Mouse (Mus musculus): ENCODE measurements around the gene Sf1.

Gene Sf1

DNA sequence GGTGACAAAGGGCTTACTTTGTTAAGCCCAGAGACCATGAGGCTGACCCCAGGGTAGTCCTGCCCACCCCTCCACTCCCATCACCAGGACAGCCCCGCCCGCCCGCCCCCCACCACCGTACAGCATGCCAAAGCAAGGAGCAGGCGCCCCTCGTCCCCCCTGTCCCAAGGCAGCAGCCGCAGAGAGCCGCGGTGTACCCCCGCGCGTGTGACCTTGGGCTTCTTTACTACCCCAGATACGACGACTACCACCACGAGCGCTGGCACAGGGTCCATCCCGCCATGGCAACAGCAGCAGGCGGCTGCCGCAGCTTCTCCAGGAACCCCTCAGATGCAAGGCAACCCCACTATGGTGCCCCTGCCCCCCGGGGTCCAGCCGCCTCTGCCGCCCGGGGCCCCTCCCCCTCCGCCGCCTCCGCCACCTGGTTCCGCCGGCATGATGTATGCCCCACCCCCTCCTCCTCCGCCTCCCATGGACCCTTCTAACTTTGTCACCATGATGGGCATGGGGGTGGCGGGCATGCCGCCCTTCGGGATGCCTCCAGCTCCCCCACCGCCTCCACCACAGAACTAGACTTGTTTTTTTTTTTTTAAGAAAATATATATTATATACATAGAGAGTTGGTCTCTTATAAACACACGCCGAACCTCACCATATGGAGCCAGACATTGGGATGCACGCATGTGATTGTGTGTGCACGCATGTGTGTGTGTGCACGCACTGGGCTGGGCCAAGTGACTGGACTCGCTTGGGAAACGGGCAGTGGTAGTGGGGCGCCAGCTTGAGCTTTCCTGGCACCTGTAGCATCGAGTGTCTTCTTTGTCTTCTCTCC is 12.1 kb downstream of the Sf1 start:
- DNase-seq, result no peak

DNA sequence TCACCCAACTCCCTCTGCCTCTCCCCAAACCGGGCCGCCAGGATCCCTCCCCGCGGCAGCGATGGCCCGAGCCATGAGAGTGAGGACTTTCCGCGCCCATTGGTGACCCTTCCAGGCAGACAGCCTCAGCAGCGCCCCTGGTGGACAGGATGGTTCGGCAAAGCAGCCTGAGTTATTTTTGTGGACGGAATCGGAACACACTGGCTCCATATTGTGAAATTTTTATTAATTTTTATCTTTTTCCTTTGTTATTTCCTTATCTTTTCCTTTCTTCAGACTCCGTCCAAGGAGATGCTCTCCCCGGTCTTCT is 12.7 kb downstream of the Sf1 start:
- peak in 1 of 2 experiments; percentile 32 for DNase-seq

DNA sequence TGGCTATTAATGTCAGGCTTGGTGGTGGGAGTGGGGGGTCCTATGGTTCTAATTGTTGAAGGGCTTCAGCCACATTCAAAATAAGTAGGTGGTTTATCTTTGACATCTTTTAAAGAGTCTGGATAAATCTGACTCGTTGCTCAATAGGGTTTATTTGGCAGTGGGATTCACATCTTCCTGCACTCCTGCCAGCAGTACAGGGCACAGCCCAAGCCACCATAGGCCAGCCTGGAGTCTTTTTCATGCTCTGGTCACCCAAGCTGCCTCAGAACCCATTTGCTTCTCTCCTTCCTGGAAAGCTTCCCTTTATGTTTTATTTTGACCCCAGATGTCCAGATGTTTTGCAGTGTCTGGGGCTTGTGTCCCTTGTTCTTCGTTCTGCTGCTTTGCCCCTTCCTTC is 13.2 kb downstream of the Sf1 start:
- no peak for DNase-seq

DNA sequence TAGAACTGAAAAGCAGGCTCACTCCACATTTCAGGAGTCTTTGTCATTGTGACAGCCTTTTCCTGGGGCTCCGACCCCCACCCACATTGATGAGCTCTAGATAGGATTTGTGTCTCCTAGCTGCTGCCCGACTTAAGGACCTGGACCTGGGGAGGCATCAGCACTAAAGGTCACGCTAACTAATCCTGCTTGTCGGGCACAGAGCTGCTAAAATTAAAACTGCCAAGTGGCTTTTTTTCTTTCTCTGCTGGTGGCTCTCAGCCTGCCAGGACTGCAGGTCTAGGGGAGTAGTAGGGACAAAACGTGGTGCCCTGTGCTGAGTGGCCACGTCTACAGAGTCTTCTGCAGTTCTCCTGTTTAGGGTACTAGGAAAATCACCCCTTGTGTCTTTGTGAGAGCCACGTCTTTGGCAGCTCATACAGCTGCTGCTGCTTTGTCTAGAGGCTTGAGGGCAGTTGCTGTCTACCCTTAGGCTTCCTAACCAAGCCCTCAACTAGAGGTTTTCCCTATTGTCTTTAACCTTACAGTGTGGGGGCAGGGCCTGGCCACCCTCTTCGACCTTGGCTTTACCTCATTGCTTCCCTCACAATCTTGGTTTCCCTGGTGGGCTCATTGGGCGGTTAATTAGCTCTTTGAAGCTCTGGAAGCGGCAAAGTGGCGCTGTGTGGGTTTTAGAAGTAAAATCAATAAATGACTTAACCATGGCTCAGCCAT is 14.0 kb downstream of the Sf1 start:
- no peak for DNase-seq

DNA sequence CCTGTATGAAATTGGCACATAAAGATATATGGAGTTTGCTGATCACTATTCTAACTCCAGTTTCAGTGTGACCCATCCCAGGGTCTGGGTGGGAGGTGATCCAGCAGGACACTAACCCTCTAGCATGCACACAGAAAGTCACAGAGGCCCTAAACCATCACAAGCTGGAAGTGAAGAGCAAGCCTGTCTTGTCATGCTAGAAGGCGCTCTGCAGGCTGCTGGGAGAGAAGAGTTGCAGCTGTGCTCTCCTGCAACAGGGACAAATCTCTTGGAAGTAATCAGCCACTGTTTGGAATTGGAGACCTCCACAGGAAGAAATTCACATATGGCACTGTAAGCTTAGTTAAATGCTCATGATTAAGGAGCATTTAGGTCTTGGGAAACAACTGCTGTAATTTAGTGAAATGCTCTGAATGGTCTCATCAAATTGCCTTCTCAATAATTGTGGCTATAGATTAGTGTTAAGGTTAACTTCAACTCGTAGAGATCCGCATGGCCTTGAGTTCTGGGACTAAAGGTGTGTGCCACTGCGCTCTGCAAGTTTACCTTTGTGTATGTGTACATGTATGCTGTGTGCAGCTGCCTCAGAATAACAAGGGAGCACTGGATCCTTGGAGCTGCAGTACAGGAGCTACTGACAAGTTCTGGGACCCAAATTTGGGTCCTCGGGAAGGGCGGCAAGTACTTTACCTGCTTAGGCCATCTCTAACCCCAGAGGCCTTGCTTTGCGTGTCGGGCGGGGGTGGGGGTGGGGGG is 17.1 kb downstream of the Sf1 start:
- no peak for DNase-seq

DNA sequence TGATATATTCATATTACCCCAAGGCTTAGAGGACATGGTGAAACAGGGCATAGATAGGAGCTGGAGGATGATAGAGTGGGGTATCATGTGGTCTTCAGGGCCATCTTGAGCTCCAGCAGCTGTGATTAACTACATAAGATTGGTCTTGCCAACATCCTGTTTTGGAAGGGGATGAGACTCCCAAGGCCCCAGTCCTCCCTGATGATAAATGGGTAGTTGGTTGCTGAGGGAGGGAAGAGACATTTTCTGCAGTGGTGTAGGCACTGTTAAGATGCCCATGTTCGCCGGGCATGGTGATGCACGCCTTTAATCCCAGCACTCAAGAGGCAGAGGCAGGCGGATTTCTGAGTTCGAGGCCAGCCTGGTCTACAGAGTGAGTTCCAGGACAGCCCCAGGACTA is 17.7 kb downstream of the Sf1 start:
- DNase-seq, result no peak

DNA sequence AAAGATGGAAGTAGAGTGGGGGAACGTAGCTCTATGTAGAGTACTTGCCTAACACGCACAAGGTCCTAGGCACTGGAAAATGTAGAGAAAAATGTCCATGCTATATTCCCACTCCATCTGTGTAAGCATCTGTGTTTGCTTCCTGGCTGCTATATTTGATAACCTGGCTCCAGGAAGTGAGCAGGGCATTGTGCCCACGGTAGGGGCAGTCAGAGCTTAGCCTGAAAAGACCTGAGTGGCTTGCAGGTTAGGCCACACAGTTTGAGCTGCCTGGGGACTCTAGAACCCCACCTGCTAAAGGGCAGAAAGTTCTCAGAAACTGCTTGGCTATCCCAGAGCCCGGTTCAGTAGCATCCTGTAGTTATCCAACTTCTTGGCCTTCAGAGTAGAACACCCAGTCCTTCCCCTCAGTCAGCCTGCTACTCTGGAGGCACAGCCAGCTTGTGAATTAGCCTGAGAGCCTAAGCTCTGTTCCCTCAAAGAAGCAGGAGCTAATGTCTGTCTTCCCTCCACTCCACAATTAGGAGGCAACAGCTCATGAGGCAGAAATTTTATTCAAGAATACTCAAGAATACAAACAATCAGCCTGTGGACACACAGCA is 18.9 kb downstream of the Sf1 start:
- DNase-seq, result no peak

DNA sequence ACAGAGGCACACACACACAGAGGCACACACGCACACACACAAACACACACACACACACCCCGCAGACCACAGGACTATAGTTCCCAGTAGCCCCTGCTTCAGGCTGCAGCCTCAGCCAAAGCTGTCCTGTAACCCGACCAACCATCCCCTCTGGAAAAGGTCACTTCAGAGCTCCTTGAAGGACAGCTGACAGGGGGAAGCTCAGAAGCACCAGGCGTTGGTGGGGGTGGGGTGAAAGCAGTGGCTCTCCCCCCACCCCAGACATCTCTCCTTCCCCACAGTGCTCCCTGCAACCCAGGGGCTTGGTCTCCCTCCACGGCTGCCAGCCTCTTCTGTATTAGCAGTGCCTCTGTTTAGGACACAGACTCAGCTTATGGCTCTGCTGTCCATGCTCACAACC is 20.0 kb downstream of the Sf1 start:
- no peak for DNase-seq

DNA sequence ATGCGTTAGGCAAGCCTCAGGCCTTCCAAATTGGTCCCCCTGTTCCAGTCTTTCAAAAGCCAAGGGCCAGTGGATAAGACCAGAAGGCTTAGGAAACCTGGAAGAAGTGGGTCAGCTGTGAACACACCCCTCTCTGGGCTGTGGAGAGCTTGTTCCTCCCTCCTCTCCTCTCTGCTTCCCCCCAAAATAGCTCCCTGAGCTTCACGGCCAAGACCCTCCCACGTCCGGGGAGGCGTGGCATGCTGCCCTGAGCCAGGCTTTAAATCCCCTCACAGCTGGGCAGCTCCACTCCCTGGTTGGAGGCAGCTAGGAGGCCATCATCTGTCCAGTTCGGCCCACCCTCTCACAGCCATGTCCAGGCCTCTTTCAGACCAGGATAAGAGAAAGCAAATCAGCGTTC is 20.6 kb downstream of the Sf1 start, which contains the start of gene Pygm:
TSS of gene Pygm (plus strand) at position 272 of the 400 bp plus-strand sequence.
- no peak for DNase-seq

DNA sequence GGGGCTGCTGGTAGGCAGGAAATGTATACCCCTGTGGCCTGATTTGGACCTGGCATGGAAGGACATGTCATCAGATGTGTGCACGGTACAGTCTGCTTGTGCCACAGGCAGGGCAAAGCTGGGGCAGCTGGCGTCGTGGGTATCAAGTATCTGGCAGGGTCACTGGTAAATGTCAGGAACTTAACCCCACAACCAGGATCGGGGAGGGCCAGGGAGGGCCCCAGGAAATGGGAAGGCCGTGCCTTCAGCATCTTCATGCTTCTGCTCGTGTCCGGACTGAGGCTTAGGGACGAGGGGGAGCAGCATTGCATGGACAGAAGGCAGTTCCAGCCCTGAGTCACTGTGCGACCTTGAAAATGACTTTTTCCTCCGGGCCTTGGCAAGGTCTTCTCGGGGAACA is 21.5 kb downstream of the Sf1 start:
- DNase-seq, result no peak

DNA sequence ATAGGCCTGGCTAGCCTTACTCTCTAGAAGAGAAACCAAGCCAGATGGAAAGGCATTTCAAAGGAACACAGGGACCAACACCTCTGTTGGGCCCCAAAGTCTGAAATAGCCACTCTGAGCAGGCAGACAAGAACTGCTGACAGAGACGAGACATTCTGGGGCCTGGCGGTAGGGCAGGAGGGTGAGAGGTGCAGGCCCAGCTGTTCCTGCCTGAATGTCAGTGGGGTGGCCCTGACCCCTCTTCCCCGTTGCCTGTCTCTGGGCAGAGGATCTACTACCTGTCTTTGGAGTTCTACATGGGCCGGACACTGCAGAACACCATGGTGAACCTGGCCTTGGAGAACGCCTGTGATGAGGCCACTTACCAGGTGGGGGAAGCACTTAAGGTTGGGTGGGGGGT is 21.9 kb downstream of the Sf1 start:
- no peak for DNase-seq

DNA sequence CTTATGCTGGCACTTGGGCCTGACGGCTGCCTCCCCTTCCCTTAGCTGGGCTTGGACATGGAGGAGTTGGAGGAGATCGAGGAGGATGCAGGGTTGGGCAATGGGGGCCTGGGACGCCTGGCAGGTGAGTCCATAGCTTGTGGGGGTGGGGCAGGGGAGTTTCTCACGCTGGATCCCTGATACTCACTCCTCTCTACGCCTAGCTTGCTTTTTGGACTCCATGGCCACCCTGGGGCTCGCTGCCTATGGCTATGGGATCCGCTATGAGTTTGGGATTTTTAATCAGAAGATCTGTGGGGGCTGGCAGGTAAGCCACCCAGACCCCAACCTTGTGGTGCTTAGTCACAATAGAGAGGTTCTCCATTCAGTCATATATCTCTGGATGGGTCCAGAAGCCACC is 22.3 kb downstream of the Sf1 start:
- no peak for DNase-seq

DNA sequence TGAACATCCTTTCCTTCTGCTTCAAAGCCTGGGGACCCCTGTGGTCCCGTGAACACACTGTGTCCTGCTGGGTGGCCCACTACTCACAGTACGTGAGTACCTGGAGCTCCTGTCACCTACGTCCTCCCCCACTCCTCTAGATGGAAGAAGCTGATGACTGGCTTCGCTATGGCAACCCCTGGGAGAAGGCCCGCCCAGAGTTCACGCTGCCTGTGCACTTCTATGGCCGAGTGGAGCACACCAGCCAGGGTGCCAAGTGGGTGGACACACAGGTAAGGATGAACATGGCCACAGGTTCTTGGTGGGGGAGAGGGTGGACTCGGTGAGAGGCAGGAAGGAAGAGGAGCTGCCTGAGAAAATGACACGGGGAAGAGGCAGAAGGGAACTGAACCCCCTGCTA is 22.7 kb downstream of the Sf1 start:
- DNase-seq, result no peak

DNA sequence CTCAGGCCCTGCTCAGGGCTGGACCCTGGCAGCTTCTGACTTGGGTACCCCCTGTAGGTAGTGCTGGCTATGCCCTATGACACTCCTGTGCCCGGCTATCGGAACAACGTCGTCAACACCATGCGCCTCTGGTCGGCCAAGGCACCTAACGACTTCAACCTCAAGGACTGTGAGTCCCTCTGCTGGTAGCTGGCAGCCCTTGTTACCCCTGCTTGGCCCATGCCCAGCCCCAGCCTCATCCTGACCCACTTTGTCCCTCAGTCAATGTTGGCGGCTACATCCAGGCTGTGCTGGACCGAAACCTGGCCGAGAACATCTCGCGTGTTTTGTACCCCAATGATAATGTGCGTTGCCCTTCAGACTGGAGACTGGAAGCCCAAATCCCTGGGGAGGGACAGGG is 24.5 kb downstream of the Sf1 start:
- no peak for DNase-seq

DNA sequence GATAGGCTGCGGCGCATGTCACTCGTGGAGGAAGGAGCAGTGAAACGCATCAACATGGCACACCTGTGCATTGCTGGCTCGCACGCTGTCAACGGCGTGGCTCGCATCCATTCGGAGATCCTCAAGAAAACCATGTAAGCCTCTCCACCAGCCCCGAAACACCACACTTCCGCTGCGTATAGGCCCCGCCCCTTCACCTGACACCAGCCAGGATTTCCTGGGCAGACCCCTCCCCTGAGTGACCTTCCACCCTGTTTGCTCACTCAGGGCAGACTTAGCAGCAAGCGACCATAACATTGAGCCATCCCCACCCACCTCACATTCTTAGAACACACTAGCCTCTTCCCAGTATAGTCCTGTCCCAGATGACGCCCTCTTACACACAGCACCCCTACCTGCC is 26.3 kb downstream of the Sf1 start:
- DNase-seq, result peak in 1 of 2 experiments; percentile 65

DNA sequence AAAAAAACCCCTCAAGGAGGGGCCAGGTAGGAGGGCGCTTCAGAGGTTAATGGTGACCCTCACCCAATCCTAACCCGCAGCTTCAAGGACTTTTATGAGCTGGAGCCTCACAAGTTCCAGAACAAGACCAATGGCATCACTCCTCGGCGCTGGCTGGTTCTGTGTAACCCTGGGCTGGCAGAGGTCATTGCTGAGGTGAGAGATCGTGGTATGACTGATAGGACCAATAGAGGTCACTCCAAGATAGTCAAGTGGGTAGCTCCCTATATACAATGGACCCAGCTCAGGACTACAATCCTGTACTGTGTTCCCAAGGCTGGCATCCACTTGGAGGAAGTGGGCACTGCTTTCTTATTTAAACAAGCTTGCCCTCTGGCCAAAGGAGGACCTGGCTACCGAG is 26.8 kb downstream of the Sf1 start:
- no peak for DNase-seq

DNA sequence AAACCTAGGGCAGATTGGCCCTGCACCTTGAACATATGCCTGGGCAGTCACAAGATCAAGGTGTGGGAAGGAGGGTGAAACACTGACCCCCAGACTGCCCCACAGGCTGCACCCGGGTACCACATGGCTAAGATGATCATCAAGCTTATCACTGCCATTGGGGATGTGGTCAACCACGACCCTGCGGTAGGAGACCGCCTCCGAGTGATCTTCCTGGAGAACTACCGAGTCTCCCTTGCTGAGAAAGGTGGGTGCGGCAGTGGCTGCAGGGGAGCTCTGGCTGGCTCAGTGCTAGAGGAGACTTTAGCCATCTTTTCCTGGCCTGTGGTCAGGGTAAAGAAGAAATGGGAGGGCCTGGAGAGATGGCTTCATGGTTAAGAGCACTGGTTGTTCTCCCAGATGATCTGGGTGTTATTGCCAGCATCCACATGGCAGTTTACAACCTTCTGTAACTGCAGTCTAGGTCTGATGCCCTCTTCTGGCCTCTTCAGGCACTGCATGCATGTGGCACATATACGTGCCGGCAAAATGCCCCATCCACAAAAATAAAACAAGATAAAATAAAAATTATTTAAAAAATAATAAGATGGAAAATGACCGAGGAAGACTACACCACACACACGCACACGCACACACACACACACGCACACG is 29.4 kb downstream of the Sf1 start:
- DNase-seq, result no peak

DNA sequence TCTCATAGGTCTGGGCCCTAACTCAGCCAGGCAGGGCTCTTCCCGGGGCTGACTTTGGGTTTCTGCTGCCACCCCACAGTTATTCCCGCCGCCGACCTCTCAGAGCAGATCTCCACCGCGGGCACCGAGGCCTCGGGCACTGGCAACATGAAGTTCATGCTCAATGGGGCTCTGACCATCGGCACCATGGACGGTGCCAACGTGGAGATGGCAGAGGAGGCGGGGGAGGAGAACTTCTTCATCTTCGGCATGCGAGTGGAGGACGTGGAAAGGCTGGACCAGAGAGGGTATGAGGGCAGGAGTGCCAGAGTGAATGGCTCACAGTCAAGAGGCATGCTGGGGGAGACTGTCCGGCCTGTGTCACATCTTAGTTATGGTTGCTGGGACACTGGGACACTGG is 30.1 kb downstream of the Sf1 start:
- no peak for DNase-seq

DNA sequence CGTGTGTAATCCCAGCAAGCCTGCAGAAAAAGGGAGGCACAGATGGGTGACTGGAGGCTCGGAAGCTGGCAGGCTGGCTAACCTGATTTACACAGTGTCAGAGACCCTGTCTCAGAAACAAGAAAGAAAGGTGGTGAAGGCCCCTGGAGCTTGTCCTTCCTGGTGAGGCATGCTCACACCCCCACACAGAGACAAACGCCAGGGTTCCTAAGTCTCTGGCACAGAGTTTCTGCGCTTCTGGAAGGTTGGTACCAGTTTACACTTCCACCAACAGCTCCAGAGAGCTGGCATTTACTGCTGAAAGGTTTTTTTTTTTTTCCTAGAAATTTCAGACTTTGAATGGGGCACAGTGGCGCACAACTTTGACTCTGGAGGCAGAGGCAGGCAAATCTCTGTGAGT is 32.7 kb downstream of the Sf1 start:
- no peak for DNase-seq

DNA sequence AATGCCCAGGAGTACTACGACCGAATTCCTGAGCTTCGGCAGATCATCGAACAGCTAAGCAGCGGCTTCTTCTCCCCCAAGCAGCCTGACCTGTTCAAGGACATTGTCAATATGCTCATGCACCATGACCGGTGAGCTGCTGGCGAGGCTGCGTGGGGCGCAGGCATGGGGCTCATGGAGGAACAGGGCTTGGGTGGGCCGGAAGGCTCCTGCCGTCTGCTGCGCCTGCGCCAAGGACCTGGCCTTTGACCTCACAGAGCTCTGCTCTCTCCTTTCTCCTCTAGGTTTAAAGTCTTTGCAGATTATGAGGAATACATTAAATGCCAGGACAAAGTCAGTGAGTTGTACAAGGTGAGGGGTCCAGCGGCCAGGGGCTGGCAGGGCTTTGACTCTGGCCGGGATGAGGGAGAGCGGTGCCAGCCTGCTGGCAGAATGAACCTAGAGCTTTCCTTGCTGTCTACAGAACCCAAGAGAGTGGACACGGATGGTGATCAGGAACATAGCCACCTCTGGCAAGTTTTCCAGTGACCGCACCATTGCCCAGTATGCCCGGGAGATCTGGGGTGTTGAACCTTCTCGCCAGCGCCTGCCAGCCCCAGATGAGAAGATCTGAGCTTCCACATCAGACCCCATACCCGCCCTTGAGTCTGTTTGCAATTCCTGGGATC is 34.2 kb downstream of the Sf1 start:
- DNase-seq, result peak in 1 of 2 experiments; percentile 41

DNA sequence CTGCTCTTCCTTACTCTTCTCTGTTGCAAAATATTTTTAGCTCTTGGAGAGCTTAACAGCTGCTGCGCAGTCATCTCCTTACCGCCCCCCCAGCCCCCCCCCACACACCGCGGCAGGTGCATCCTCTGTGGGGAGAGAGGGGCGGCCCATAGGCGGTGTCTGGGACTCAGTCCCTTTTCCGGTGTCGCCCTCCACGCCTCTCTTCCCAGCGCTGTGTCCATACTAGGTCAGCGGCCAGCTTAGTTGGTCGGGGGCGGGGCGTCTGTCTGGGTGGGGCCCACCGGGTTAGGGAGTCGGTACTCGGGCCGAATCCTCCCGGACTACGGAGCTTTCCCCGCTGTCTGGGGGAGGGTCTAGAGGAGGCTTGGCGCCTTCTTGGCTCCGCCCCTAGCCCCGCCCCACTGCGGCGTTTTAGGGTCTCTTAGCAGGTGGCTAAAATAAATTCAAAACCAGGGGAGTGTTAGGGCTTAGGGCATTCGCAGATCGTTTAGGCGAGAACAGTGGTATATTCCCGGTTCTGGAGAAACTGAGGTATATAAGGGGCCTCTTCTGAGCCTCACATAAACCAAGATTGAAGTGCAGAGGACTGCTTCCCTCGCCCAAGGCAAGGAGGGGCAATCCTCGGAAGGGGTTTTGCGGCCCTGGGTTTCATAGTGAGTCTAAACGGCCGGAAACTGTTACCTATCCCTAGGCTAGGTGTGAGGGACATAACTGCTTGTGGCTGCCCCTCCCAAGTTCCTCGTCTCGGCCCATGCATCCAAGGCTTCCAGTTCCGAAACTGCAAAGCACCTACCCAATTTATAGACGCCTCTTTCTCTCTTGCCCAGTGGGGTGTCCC is 35.2 kb downstream of the Sf1 start:
- peak; percentile 83 to 88 for DNase-seq

Measured in thymus, adult 18-20 months (tissue).